Mouse (Mus musculus) kidney, embryonic 14.5 days (tissue): ENCODE measurements around the gene Evpl. TPM values are rescaled to one million over a fixed set of nuclear protein-coding genes. Genes with fewer than 3 reads are reported as not detected.

Experiments
- ATAC-seq: fragments of 200-750 bp; cut with Nextera tagmentation; 2 replicates; pipeline ENCODE4 v1.8.0; 2017; ENCODE audit warnings: moderate number of reproducible peaks, mild to moderate bottlenecking, moderate TSS enrichment, moderate library complexity; ENCODE audit not compliant: low FRiP score, low TSS enrichment
- H3K27ac ChIP-seq: fragments of 300-500 bp; sonication (generic); 2 replicates; pipeline ENCODE4 v1.5.1; 2014; ENCODE audit warnings: low read depth, mild to moderate bottlenecking, low read length, moderate library complexity, mixed read lengths
- H3K27me3 ChIP-seq: fragments of 300-500 bp; sonication (generic); 2 replicates; pipeline ENCODE4 v1.6.1; 2014; ENCODE audit warnings: mild to moderate bottlenecking, low read length; ENCODE audit not compliant: control insufficient read depth, insufficient read depth
- H3K36me3 ChIP-seq: fragments of 300-500 bp; sonication (generic); 2 replicates; pipeline ENCODE4 v1.6.1; 2014; ENCODE audit warnings: low read length, mixed read lengths; ENCODE audit not compliant: control insufficient read depth, insufficient read depth
- H3K4me1 ChIP-seq: fragments of 300-500 bp; sonication (generic); 2 replicates; pipeline ENCODE4 v1.6.1; 2014; ENCODE audit warnings: low read length, mixed read lengths; ENCODE audit not compliant: control insufficient read depth, insufficient read depth
- H3K4me2 ChIP-seq: fragments of 300-500 bp; sonication (generic); replicated peaks from 2 replicates; pipeline ENCODE4 v1.6.1; 2014; ENCODE audit warnings: low read depth, mild to moderate bottlenecking, low read length
- H3K4me3 ChIP-seq: fragments of 300-500 bp; sonication (generic); 2 replicates; pipeline ENCODE4 v1.5.1; 2014; ENCODE audit warnings: mild to moderate bottlenecking, low read length
- H3K9ac ChIP-seq: fragments of 300-500 bp; sonication (generic); 2 replicates; pipeline ENCODE4 v1.6.1; 2014; ENCODE audit warnings: low read depth, mild to moderate bottlenecking, low read length, moderate library complexity
- H3K9me3 ChIP-seq: fragments of 300-500 bp; sonication (generic); 2 replicates; pipeline ENCODE4 v1.6.1; 2016; ENCODE audit warnings: low read length; ENCODE audit not compliant: control insufficient read depth
- WGBS: fragments of 180-500 bp; shearing (Covaris S2); extraction: QIAGEN DNeasy Blood & Tissue Kit; methylation state at CpG from one replicate; pipeline ENCODE4 v1.1.7; 2014; 5-methylcytosine and 5-hydroxymethylcytosine counted together
- polyA plus RNA-seq: library from polyadenylated mRNA; unstranded; fragments of >200 nt; fragmentation: Nextera tagmentation; extraction: Ambion mirVana; gene quantifications from 2 replicates; pipeline ENCODE4 v1.2.1, GENCODE M21; 2014

Gene Evpl
- polyA plus RNA-seq, 1 experiment from 2014 or later: 2.6 TPM

DNA sequence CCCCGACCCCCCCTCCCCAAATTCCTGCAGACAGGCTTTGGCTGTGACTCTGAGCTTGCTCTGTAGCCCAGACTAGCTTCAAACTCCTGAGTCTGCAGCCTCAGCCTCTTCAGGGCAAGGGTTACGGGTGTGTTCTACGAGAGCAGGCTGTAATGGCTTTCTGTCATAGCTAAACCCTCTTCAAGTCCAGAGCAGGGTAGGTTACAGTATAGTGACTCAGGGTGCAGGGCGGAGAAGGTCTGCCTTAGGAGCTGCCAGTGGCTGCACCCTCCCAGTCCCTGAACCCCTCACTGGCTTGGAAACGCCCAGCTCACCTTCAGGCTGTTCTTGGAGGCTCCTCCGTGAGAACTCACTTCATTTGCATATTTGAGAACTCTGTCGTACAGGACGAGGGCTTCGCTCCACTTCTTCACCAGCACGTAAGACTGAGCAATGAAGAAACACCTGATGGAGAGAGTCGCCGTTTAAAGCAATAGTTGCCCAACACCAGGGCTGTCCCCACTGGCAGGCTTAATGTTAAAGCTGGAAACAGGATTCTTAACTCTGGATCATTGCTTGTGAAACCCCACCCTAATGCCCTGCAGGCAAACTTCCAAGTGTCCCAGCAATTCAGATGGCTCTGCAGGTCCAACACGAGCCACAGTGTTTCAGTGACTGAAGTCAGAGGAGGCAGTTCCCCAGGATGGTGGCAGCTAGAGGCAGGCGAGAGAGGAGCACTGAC, 9.8 kb upstream of the Evpl start:
- Histone ChIP-seq H3K9ac (no peak overlapping the region), H3K9me3 (no peaks in the 10 kb centered on the region), H3K4me1 (peaks cover 3% of the 10 kb centered on the region; the same call in 1 of the 2 replicates), H3K4me2 (no peak overlapping the region), H3K36me3 (peaks cover 92% of the 10 kb centered on the region), H3K27ac (no peak overlapping the region), H3K27me3 (no peaks in the 10 kb centered on the region), H3K4me3 (no peak overlapping the region)
- no peak for ATAC-seq
- 74% methylated on average over 14 of the region's 14 CpGs for WGBS

DNA sequence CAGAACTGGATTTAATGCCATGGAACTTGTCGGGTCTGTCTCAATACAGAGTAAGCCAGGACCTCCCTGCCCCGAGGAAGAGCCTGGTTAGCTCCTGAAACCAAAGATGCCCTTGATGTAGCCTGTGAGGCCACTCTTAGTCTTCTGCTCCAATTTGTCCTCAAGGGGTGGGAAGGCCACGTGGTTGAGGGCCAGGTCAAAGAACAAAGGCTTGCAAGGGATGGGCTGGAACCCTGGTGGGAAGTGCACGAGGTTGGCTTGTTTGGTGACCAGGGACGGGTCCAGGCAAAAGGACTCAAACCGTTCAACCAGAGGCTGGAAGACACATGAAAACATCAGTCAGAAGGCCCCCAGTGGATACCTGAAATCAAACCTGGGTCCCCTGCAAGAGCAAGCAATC, 7.7 kb upstream of the Evpl start:
- 63% methylated on average over 6 of the region's 6 CpGs for WGBS
- Histone ChIP-seq H3K27me3 (no peaks in the 10 kb centered on the region), H3K27ac (no peak overlapping the region), H3K4me1 (peaks cover 18% of the 10 kb centered on the region), H3K4me3 (no peak overlapping the region), H3K4me2 (no peak overlapping the region), H3K9me3 (no peaks in the 10 kb centered on the region), H3K9ac (no peak overlapping the region), H3K36me3 (peaks cover 71% of the 10 kb centered on the region)
- ATAC-seq: no peak

DNA sequence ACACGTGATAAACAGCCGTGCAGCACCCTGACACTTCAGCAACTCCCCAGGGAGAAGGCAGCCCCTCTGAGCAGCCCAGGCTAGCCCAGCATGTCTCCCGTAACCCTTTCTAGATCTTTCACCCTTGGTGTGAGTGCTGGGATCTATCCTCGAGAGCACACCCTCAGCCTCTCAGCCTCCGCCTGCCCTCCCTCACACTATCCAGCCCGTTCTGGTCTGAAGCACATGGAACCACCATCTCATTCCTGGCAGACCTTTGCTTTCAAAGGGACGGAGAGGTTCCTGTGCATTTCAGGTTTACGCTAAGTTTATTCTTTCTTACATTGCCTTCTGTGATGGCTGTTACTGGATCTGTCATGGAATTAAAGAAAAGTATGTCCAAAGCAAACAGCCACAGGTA, 6.7 kb upstream of the Evpl start:
- Histone ChIP-seq H3K27ac (no peak overlapping the region), H3K4me2 (no peak overlapping the region), H3K9me3 (no peaks in the 10 kb centered on the region), H3K9ac (no peak overlapping the region), H3K27me3 (no peaks in the 10 kb centered on the region), H3K36me3 (peaks cover 61% of the 10 kb centered on the region), H3K4me3 (no peak overlapping the region), H3K4me1 (peaks cover 20% of the 10 kb centered on the region)
- ATAC-seq: no peak
- 77% methylated on average over 8 of the region's 8 CpGs for WGBS

DNA sequence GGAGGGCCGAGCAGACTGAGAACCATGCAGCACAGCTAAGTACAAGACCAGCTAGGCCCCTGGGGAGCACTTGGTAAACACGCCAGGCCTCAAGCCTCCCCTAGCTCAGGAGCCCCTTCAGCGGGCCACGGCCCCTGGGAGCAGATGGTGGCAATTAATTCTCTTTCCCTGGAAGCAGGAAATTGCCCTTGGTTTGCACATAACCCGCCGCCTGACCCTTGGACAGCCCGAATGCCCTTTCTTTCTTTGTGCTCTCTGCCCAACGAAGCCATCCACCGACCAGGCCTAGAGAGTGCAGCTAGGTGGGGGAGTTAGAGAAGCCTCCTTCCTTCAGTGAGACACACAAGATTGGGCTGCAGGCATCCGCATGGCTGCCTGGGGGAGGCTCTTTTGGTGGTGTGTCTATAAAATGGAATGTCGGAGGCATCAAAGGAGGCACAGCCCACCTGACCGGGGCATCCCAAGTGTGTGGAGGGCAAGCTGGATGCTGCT, 3.9 kb upstream of the Evpl start:
- ATAC-seq: peak; percentile 76
- peak overlapping the region; percentile 45; the same call in 1 of the 2 replicates for H3K9ac ChIP-seq
- 7% methylated on average over 12 of the region's 12 CpGs for WGBS

DNA sequence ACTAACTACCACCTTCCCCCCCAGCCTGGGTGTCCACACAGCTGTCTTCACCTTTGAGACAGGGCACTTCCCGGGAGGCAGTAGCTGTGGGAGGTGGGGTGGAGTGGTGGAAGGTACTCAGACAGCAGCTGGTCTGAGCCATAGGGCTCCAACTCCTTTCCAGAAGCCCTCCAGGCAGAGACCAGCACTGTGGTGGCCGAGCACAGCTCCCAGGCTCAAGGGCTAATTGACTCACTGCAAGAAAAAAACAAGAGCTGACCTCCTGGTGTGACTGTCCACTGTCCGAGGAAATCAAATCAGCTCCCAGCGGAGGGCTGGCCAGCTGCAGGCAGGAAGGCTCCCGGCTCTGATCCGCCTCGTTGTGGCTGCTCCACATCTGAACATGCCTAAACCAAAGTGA, 1.9 kb upstream of the Evpl start:
- H3K27ac ChIP-seq: no peak overlapping the region
- no peak overlapping the region for H3K4me3 ChIP-seq
- ATAC-seq: no peak
- H3K9me3 ChIP-seq: no peaks in the 10 kb centered on the region
- H3K4me2 ChIP-seq: no peak overlapping the region
- H3K9ac ChIP-seq: no peak overlapping the region
- peaks cover 37% of the 10 kb centered on the region for H3K4me1 ChIP-seq
- WGBS: 18% methylated on average over 7 of the region's 7 CpGs
- H3K36me3 ChIP-seq: peaks cover 13% of the 10 kb centered on the region
- peaks cover 11% of the 10 kb centered on the region for H3K27me3 ChIP-seq

More for the DNA sequence above, 3.9 kb upstream of the Evpl start:
- H3K36me3 ChIP-seq: peaks cover 33% of the 10 kb centered on the region
- H3K4me3 ChIP-seq: no peak overlapping the region
- H3K4me2 ChIP-seq: no peak overlapping the region
- H3K27ac ChIP-seq: peak overlapping the region; percentile 85
- H3K9me3 ChIP-seq: no peaks in the 10 kb centered on the region
- H3K27me3 ChIP-seq: peaks cover 11% of the 10 kb centered on the region
- H3K4me1 ChIP-seq: peaks cover 37% of the 10 kb centered on the region

DNA sequence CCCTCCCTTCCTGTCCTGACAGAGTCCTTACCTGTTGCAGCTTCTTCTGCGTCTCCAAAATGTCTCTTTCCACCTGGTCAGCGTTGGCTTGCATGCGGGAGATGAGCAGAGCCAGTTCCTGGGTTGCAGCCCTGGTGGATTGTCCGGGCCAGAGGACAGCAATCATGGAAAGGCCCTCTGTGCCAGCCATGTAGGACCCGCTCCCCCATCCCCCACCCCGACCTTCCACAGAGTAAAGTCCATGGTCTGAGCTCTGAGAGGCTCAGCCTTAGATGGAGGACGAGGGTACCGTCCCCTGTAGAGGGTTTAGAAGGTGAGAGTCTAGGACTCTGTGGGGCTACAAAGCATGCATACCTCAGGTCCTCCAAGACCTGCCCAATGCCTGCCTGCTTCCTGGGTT, 3.0 kb downstream of the Evpl start:
- no peak for ATAC-seq
- peaks cover 23% of the 10 kb centered on the region for H3K4me1 ChIP-seq
- H3K9me3 ChIP-seq: no peaks in the 10 kb centered on the region
- H3K4me3 ChIP-seq: no peak overlapping the region
- no peak overlapping the region for H3K27ac ChIP-seq
- no peaks in the 10 kb centered on the region for H3K36me3 ChIP-seq
- H3K27me3 ChIP-seq: peaks cover 11% of the 10 kb centered on the region
- no peak overlapping the region for H3K4me2 ChIP-seq
- WGBS: 87% methylated on average over 8 of the region's 8 CpGs
- H3K9ac ChIP-seq: no peak overlapping the region

DNA sequence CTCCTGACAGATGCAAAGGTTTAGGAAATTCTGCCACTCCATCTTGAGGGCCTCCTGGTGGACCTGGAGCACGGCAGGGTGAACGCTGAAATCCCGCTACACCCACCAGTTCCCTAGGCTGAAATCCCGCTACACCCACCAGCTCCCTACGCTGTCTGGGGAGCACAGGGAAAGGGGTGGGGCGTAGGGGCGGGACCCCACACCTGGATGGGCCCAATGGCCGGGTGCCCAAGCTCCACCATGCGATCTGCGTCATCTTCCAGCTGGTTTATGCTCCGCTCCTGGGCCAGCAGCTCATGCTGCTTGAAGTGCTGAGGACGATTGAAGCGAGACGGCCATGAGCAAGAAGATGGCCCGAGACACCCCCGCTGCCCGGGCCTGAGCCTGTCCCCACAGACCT, 5.5 kb downstream of the Evpl start:
- Histone ChIP-seq H3K4me2 (peak overlapping the region; percentile 22), H3K9ac (peak overlapping the region; percentile 31), H3K9me3 (no peaks in the 10 kb centered on the region), H3K4me1 (peaks cover 4% of the 10 kb centered on the region; the same call in 1 of the 2 replicates), H3K27me3 (peaks cover 6% of the 10 kb centered on the region; the same call in 1 of the 2 replicates), H3K4me3 (no peak overlapping the region), H3K27ac (no peak overlapping the region), H3K36me3 (no peaks in the 10 kb centered on the region)
- WGBS: 36% methylated on average over 17 of the region's 17 CpGs
- ATAC-seq: peak; percentile 40

DNA sequence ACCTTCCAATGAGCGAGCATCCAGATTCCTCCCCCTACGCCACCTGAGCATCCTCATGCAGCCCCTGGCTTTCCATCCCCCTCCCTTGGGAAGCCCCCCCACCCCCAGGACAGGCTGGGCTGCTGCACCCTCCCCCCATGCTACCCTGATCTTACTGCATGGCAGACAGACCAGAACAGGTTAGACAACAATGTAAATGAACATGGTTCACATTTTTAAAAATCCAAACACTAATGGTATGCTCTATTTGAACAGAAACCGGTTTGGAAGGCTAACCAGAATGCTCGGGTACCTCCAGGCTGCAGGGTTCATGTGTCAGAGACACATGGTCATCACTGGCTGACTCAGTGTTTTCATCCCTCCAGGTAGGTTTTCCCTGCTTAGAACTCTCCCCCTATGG, 9.2 kb downstream of the Evpl start:
- Histone ChIP-seq H3K36me3 (no peaks in the 10 kb centered on the region), H3K9ac (no peak overlapping the region), H3K4me2 (no peak overlapping the region), H3K4me1 (0 out of 2 replicates have a peak, but pooled peaks cover 3% of the 10 kb centered on the region), H3K4me3 (no peak overlapping the region), H3K9me3 (no peaks in the 10 kb centered on the region), H3K27me3 (peaks cover 6% of the 10 kb centered on the region), H3K27ac (peak overlapping the region; percentile 59; the same call in 1 of the 2 replicates)
- ATAC-seq: no peak
- WGBS: 70% methylated on average over 4 of the region's 4 CpGs

DNA sequence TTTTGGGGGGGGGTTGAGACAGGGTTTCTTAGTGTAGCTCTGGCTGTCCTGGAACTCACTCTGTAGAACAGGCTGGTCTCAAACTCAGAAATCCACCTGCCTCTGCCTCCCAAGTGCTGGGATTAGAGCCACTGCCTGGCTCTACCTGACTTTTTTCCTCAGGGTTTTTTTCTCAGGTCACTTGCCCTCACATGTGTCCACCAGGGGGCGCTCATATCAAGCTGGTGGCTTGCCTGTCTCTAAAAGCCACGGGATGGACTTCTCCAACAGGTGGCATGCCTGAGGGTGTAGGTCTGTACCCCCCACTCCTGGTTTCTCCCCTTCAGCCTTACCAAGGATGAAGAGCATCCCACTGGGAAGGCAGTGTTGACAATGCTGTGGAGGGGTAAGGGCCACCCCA, 11.5 kb downstream of the Evpl start:
- ATAC-seq: no peak

More for the DNA sequence above, 11.5 kb downstream of the Evpl start:
- Histone ChIP-seq H3K9ac (no peak overlapping the region), H3K27me3 (peaks cover 27% of the 10 kb centered on the region), H3K36me3 (no peaks in the 10 kb centered on the region), H3K4me3 (no peak overlapping the region), H3K27ac (no peak overlapping the region), H3K9me3 (peaks cover 4% of the 10 kb centered on the region; the same call in 1 of the 2 replicates), H3K4me1 (peaks cover 10% of the 10 kb centered on the region; the same call in 1 of the 2 replicates), H3K4me2 (no peak overlapping the region)
- 5% methylated on average over 2 of the region's 2 CpGs for WGBS
